Mouse (Mus musculus) limb, embryonic 12.5 days (tissue): ENCODE data around the gene Simc1. TPM values are rescaled to one million over a fixed set of nuclear protein-coding genes. Genes with fewer than 3 reads are reported as not detected.

ENCODE experiments used
- ATAC-seq: fragments of 200-750 bp; cut with Nextera tagmentation; 2 replicates; pipeline ENCODE4 v1.8.0; 2017; ENCODE audit warnings: low read depth, moderate TSS enrichment; ENCODE audit not compliant: insufficient number of reproducible peaks, insufficient read depth, low FRiP score, low TSS enrichment
- H3K27ac ChIP-seq: fragments of 300-500 bp; sonication (generic); 2 replicates; pipeline ENCODE4 v1.5.1; 2016; ENCODE audit warnings: mild to moderate bottlenecking, moderate library complexity
- H3K27me3 ChIP-seq: fragments of 300-500 bp; sonication (generic); 2 replicates; pipeline ENCODE4 v1.6.1; 2016; ENCODE audit warnings: mild to moderate bottlenecking, moderate library complexity
- H3K36me3 ChIP-seq: fragments of 300-500 bp; sonication (generic); 2 replicates; pipeline ENCODE4 v1.6.1; 2016; ENCODE audit warnings: mild to moderate bottlenecking, moderate library complexity
- H3K4me1 ChIP-seq: fragments of 300-500 bp; sonication (generic); replicated peaks from 2 replicates; pipeline ENCODE4 v1.6.1; 2016
- H3K4me2 ChIP-seq: fragments of 300-500 bp; sonication (generic); 2 replicates; pipeline ENCODE4 v1.6.1; 2016; ENCODE audit warnings: mild to moderate bottlenecking, moderate library complexity
- H3K4me3 ChIP-seq: fragments of 300-500 bp; sonication (generic); replicated peaks from 2 replicates; pipeline ENCODE4 v1.5.1; 2016; ENCODE audit warnings: mild to moderate bottlenecking
- H3K9ac ChIP-seq: fragments of 300-500 bp; sonication (generic); replicated peaks from 2 replicates; pipeline ENCODE4 v1.6.1; 2016; ENCODE audit warnings: mild to moderate bottlenecking, moderate library complexity
- H3K9me3 ChIP-seq: fragments of 300-500 bp; sonication (generic); 2 replicates; pipeline ENCODE4 v1.6.1; 2016; ENCODE audit warnings: mild to moderate bottlenecking, moderate library complexity
- WGBS: fragments of 180-500 bp; shearing (Covaris S2); methylation state at CpG from one replicate; pipeline ENCODE4 v1.1.7; 2016; 5-methylcytosine and 5-hydroxymethylcytosine counted together
- microRNA-seq: library from miRNA; unstranded; fragments of <30 nt; microRNA quantifications from one replicate; pipeline ENCODE4, GENCODE M21; 2017
- polyA plus RNA-seq: library from polyadenylated mRNA; unstranded; fragments of >200 nt; fragmentation: Nextera tagmentation; extraction: Ambion mirVana; gene quantifications from 2 replicates; pipeline ENCODE4 v1.2.1, GENCODE M21; 2016

Simc1 gene
- polyA plus RNA-seq, 1 experiment from 2014 or later: 18.5 TPM

GRCm38 (mm10) chr13:54585831-54586230, 82.3 kb downstream of the Simc1 start:
- no peaks in the 10 kb centered on the region for H3K27me3 ChIP-seq
- no peak for ATAC-seq
- H3K4me1 ChIP-seq: no peaks in the 10 kb centered on the region; the same call in 1 of the 2 replicates
- WGBS: 91% methylated on average over 11 of the region's 11 CpGs
- no peak overlapping the region for H3K27ac ChIP-seq
- no peaks in the 10 kb centered on the region for H3K9me3 ChIP-seq
- H3K4me3 ChIP-seq: no peak overlapping the region
- H3K9ac ChIP-seq: no peak overlapping the region
- H3K36me3 ChIP-seq: peaks cover 78% of the 10 kb centered on the region
- H3K4me2 ChIP-seq: no peak overlapping the region

- whole genome bisulfite sequencing: 3% methylated on average over 24 of the region's 24 CpGs
- H3K4me1 ChIP-seq: peaks cover 11% of the 10 kb centered on the region
- H3K36me3 ChIP-seq: peaks cover 48% of the 10 kb centered on the region
- H3K4me2 ChIP-seq: peak overlapping the region; percentile 69
- H3K9ac ChIP-seq: peak overlapping the region; percentile 68
- H3K27ac ChIP-seq: peak overlapping the region; percentile 66
- H3K9me3 ChIP-seq: no peaks in the 10 kb centered on the region
- peak; percentile 17; the same call in 1 of the 2 replicates for ATAC-seq
- H3K27me3 ChIP-seq: no peaks in the 10 kb centered on the region
- peak overlapping the region; percentile 82 for H3K4me3 ChIP-seq
These were observed 85.9 kb downstream of the Simc1 start for GRCm38 (mm10) chr13:54589414-54589995.

GRCm38 (mm10) chr13:54589996-54590951, 86.7 kb downstream of the Simc1 start, which contains the start of the genes Nop16 and Higd2a:
TSS of gene Nop16 (minus strand) at chr13:54590090.
TSS of gene Higd2a (plus strand) at chr13:54590207.
- peak within 1 kb of the TSS; percentile 77 for H3K4me2 ChIP-seq
- H3K4me1 ChIP-seq: peaks cover 11% of the 10 kb centered on the region
- no peaks in the 10 kb centered on the region for H3K27me3 ChIP-seq
- under 1% methylated on average over 51 of the region's 51 CpGs for WGBS
- H3K9me3 ChIP-seq: no peaks in the 10 kb centered on the region
- peak within 1 kb of the TSS; percentile 82 for H3K4me3 ChIP-seq
- H3K27ac ChIP-seq: peak within 1 kb of the TSS; percentile 89
- H3K9ac ChIP-seq: peak within 1 kb of the TSS; percentile 84
- H3K36me3 ChIP-seq: peaks cover 40% of the 10 kb centered on the region
- ATAC-seq: peak; percentile 96

GRCm38 (mm10) chr13:54591776-54592356, 88.3 kb downstream of the Simc1 start:
- H3K4me3 ChIP-seq: no peak overlapping the region
- no peaks in the 10 kb centered on the region for H3K27me3 ChIP-seq
- peaks cover 11% of the 10 kb centered on the region for H3K4me1 ChIP-seq
- ATAC-seq: no peak
- H3K9me3 ChIP-seq: no peaks in the 10 kb centered on the region
- 86% methylated on average over 8 of the region's 8 CpGs for WGBS
- no peak overlapping the region for H3K27ac ChIP-seq
- peaks cover 25% of the 10 kb centered on the region for H3K36me3 ChIP-seq
- 0 out of 2 replicates have a peak overlapping the region, but pooled peaks have one; percentile 77 for H3K4me2 ChIP-seq
- H3K9ac ChIP-seq: no peak overlapping the region

GRCm38 (mm10) chr13:54593617-54594016, 90.0 kb downstream of the Simc1 start:
- no peaks in the 10 kb centered on the region for H3K27me3 ChIP-seq
- no peak overlapping the region for H3K27ac ChIP-seq
- WGBS: 86% methylated on average over 11 of the region's 11 CpGs
- no peak overlapping the region for H3K4me3 ChIP-seq
- H3K9ac ChIP-seq: no peak overlapping the region
- peaks cover 11% of the 10 kb centered on the region for H3K4me1 ChIP-seq
- ATAC-seq: no peak
- peaks cover 20% of the 10 kb centered on the region for H3K36me3 ChIP-seq
- no peak overlapping the region for H3K4me2 ChIP-seq
- no peaks in the 10 kb centered on the region for H3K9me3 ChIP-seq

- Histone ChIP-seq H3K4me2 (no peak overlapping the region), H3K27me3 (no peaks in the 10 kb centered on the region), H3K9ac (no peak overlapping the region), H3K4me3 (no peak overlapping the region), H3K4me1 (peaks cover 7% of the 10 kb centered on the region), H3K36me3 (peaks cover 29% of the 10 kb centered on the region), H3K9me3 (no peaks in the 10 kb centered on the region), H3K27ac (no peak overlapping the region)
- ATAC-seq: no peak
- 82% methylated on average over 8 of the region's 8 CpGs for WGBS
These were observed 92.6 kb downstream of the Simc1 start for GRCm38 (mm10) chr13:54596107-54596690.

- H3K36me3 ChIP-seq: peaks cover 29% of the 10 kb centered on the region
- peaks cover 1% of the 10 kb centered on the region for H3K4me1 ChIP-seq
- H3K27me3 ChIP-seq: no peaks in the 10 kb centered on the region
- H3K4me3 ChIP-seq: no peak overlapping the region
- 70% methylated on average over 5 of the region's 5 CpGs for WGBS
- H3K9me3 ChIP-seq: no peaks in the 10 kb centered on the region
- no peak overlapping the region for H3K4me2 ChIP-seq
- H3K9ac ChIP-seq: no peak overlapping the region
- no peak overlapping the region for H3K27ac ChIP-seq
- ATAC-seq: no peak
These were observed 93.3 kb downstream of the Simc1 start for GRCm38 (mm10) chr13:54596870-54597269.

GRCm38 (mm10) chr13:54598622-54599143, 95.1 kb downstream of the Simc1 start:
- Histone ChIP-seq H3K9me3 (no peaks in the 10 kb centered on the region), H3K4me1 (peaks cover 19% of the 10 kb centered on the region), H3K27me3 (no peaks in the 10 kb centered on the region), H3K27ac (no peak overlapping the region), H3K9ac (no peak overlapping the region), H3K36me3 (peaks cover 25% of the 10 kb centered on the region), H3K4me3 (no peak overlapping the region), H3K4me2 (no peak overlapping the region)
- 89% methylated on average over 12 of the region's 12 CpGs for WGBS
- ATAC-seq: no peak

Small RNAs within 50 kb of the gene (microRNA-seq; reads per million reads assigned to microRNA genes)
- not detected for gene Gm24195

Other genes starting within 250 kb of the Simc1 start
- gene Cplx2, start 132.4 kb upstream of the Simc1 start, polyA plus RNA-seq: 3.0 and 3.1 TPM in 2 replicates
- 145 and 151 TPM in 2 replicates for gene Thoc3, start 34.9 kb upstream of the Simc1 start, polyA plus RNA-seq
- 151 and 155 TPM in 2 replicates for gene 4833439L19Rik, start 61.7 kb downstream of the Simc1 start, polyA plus RNA-seq
- 38.8 and 39.6 TPM in 2 replicates for gene Arl10, start 71.2 kb downstream of the Simc1 start, polyA plus RNA-seq
- 87.5 and 90.1 TPM in 2 replicates for gene Nop16, start 86.3 kb downstream of the Simc1 start, polyA plus RNA-seq
- gene Higd2a, start 86.4 kb downstream of the Simc1 start, polyA plus RNA-seq: 168 and 173 TPM in 2 replicates
- gene Cltb, start 107.6 kb downstream of the Simc1 start, polyA plus RNA-seq: 17.2 and 18.2 TPM in 2 replicates
- 88.8 and 94.4 TPM in 2 replicates for gene Faf2, start 118.0 kb downstream of the Simc1 start, polyA plus RNA-seq
- 70.0 and 71.8 TPM in 2 replicates for gene Rnf44, start 190.1 kb downstream of the Simc1 start, polyA plus RNA-seq
- gene Cdhr2, start 197.7 kb downstream of the Simc1 start, polyA plus RNA-seq: 0.05 and 0.08 TPM in 2 replicates
- gene Gprin1, start 246.1 kb downstream of the Simc1 start, polyA plus RNA-seq: 0.45 and 0.51 TPM in 2 replicates